Mouse (Mus musculus) left cerebral cortex, adult 18-20 months (tissue): ENCODE measurements around the gene Paqr7. TPM values are rescaled to one million over a fixed set of nuclear protein-coding genes. Genes with fewer than 3 reads are reported as not detected.
"Not testable (repeated sequence)": the region's sequence is repeated elsewhere in the genome, so short reads cannot be mapped to it uniquely, and the experiment has no call there.

Experiments
- DNase-seq, 2 experiments: peaks; one replicate each; pipeline ENCODE4 v3.0.0; 2021 to 2022; ENCODE audit warnings: low spot score in 2 of 2, mixed read lengths in 1 of 2
- total RNA-seq, 2 experiments: library from RNA; stranded (reverse); gene quantifications; 2 replicates each; pipeline ENCODE4 v1.2.3; 2021

Gene Paqr7
- total RNA-seq, 2 experiments from 2014 or later, result 63.5 to 70.1 TPM

DNA sequence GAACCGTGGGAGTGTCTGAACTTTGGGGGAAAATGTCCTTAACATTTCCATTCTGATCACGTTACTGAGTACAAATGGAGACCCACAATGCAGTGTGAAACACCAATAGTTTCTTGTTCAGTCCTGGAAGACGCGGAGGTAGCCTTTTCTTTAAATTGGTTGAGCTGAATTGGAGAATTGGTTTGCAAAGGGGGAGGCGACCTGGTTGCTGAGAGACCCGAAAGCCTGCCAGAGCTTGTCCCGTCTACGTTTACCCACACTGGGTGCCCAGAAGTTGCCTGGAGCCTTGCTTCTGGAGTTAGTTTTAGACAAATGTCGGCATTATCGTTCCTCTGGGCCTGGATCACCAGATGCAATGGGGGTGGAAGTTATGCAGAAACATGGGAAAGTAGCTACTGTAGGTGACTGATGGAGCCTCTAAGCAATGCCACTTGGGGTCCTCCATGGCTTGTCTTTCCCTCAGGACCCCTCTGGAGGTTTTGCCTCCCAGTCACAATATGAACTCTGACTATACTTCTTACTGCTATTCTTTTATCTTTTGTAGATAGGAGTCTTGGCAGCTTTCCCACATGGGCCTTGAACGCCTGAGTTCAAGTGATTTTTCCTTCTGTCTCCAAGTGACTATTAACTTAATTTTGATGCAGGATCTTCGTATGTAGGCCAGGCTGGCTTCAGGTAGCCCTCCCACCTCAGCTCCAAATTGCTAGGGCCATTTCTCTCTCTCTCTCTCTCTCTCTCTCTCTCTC, 1.7 kb downstream of the Paqr7 start:
- DNase-seq, result peak in 1 of 2 experiments; percentile 40

DNA sequence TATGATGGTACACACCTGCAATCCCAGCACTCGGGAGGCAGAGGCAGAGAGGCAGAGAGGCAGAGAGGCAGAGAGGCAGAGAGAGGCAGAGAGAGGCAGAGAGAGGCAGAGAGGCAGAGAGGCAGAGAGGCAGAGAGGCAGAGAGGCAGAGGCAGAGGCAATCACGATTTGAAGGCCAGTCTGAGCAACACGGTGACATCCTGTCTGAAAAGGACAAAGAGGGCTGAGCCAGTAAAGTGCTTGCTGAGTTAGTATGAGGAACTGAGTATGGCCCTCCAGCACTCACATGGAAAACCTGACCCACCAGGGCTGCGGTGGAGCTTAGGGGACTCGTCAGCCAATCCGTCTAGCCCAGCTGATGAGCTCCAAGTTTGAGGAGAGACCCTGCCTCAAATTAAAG, 2.5 kb downstream of the Paqr7 start:
- DNase-seq, result not testable (repeated sequence)

DNA sequence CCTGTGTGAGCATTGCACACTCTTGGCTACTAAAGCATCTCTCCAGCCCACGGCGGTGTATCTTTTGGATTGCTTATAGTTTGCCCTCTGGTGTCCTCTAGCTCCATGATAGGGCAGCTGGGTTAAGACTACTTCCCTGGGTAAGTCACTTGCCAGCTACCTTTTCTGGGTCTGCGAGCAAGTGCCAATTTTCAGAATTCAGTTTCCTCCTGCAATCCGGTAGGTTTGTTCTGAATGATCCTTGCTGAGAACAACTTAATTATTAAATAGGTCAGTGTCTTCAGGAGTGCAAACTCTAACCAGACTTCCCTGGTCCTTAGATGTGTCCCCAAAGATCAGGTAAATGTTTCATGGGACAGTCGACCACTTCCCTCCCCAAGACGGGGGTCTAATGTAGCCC, 4.6 kb downstream of the Paqr7 start:
- DNase-seq, result no peak

DNA sequence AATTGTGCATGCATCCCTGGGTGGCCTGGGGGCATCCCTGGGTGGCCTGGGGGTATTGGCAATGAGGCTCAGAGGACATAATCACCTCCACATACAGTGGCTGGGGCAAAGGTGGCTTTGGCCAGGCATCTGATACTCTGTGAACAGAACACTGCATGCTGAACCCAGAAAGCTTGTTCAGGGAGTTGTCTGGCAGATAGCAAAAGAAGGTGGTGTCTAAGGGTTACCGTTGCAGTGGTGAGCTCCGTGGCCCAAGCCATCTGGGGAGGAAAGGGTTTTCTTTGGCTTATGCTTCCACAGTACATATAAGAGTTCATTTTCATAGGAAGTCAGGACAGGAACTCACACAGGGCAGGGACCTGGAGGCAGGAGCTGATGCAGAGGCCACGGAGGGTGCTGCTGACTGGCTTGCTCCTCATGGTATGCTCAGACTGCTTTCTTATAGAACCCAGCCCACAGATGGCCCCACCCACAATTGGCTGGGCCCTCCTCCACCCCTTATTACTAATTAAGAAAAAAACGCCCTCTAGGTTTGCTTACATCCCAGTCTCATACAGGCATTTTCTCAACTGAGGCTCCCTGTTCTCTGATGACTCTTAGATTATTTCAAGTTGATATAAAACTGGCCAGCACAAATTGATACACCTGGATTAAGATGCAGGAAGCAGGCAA, 7.3 kb downstream of the Paqr7 start:
- DNase-seq, result no peak

DNA sequence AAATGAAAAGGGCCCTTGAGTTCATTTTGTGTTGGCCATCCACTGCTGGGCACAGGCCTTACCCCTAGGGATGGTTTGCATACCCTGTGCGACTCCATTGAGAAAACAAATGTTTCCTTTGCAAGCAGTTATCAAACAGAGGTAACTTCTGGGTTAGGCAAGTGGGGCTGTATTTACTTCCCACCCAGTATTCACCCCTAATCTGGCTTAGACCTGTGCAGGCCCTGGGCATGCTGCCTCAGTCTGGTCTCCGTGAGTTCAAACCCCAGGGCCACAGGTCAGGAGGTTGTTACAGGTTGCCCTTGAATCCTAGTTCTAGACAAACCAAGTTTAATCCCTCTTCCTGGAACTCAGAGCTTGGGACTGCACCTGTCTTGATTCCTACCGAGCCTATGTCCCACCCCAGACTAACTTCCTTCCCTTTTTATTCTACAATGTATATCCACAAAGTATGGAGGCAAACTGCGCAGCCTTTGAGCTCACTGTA, 8.8 kb downstream of the Paqr7 start:
- DNase-seq, result no peak

DNA sequence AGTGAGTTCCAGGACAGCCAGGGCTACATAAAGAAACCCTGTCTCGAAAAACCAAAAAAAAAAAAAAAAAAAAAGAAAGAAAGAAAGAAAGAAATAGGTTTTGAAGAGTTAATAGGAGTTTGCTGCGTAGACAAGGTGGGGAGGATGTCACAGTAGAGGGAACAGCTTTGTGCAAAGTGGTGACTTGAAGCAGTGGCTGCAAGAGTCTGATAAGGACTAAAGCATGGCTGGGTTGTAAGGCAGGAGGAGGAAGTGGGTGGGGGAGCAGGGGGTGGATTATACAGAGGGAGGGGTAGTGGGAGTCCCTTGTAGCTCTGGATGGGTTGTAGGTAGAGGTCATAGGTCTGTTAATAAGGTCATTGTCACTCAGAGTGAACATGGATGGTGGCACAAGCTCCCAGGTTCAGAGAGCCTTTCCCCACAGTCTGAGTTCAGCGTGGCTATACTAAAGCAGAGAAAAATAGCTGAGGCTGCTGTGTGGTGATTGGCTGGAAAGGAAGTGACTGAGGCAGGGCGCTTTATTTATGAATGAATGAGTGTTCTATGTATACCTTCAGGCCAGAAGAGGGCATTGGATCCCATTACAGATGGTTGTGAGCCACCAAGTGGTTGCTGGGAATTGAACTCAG, 9.6 kb downstream of the Paqr7 start:
- no peak for DNase-seq

DNA sequence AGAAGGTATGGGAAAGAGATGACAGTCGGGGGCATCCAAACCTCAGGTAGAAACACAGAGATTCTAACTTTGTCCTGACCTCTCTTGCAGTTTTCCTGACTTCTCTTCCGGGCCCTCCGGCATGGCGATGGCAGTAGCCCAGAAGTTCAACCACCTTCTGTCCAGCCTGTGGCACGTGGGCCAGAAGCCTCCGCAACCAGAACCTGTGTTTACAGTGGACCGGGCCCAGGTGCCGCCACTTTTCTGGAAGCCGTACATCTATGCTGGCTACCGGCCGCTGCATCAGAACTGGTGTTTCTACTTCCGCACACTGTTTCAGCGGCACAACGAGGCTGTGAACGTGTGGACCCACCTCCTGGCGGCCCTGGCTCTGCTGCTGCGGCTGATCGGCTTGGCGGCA, 10.2 kb downstream of the Paqr7 start:
- no peak for DNase-seq

DNA sequence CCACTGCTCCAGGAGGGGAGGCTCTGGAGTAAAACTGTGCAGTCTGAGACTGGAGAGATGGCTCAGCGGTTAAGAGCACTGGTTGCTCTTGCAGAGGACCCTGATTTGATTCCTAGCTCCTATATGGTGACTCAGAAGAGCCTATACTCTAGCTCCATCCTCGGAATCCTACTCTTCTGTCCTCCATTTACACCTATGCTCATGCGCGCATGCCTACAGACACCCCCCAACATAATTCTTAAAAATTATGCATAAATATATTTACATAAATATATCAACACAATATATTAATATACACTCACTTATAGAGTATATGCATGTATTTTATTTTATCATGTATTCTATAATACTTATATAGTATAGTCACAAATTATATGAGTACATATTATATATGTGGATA, 13.9 kb downstream of the Paqr7 start:
- DNase-seq, result no peak

DNA sequence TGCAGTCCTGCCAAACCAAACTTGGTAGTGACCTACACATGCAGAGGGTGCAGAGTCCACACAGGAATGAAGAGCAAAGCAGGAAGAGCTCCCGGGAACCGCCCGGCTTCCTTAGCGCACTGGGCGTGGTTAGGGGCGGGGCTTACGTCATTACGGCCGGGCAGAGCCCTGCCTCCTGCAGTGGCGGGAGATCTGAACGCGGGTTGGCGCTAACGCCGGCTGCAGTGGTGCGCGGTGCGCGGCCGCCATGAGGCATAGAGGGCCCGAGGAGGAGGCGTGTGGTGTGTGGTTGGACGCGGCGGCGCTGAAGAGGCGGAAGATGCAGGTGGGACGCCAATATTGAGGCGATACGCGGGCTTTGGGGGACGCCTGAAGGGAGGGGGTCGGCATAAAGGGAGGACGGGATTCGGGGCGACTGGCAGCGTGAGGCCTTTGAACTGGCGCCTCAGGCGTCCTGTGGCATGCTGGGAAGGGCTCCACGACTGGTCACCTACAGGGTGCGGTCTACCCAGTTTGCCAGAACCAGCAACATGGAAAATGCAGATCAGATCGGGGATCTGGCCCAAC, 14.4 kb downstream of the Paqr7 start, which contains the start of gene Aunip:
Gene Aunip (plus strand): TSS at position 155 of the 567 bp plus-strand sequence.
- peak; percentile 84 to 86 for DNase-seq

DNA sequence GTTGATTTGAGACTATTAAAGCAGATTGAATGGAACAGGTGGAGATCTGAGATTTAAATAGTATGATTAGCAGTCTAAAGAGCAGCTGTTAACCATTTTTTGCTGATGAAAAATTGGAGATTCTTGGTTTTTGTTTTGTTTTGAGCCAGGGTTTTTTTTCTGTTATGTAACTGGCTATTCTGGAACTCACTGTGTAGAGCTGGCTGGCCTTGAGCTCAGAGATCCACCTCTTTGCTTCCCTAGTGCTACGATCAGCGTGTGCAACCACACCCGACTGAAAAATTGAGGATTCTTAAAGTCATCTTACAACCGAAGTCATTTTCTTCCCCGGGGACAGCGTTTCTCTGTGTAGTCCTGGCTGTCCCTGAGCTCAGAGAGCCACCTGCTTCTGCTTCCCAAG, 15.2 kb downstream of the Paqr7 start:
- no peak for DNase-seq

DNA sequence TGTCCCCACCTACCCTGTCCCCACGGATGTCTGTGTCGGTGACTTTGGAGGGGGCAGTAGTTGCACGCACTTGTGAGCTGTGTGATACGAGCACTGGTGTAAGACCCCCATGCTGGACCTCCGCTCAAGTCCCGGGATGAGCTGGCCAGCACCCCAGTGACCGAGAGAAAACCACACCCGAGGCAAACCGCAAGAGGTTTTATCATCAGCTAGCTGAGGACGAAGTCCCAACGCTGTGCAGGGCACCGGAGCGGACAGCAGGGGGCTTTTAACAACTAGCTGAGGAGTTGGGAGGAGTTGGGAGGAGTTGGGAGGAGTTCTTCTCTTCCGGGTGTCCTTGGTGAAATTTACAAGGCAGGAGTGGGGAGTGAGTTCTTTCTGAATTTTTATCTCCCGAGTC, 16.3 kb downstream of the Paqr7 start:
- DNase-seq, result peak; percentile 39 to 47

DNA sequence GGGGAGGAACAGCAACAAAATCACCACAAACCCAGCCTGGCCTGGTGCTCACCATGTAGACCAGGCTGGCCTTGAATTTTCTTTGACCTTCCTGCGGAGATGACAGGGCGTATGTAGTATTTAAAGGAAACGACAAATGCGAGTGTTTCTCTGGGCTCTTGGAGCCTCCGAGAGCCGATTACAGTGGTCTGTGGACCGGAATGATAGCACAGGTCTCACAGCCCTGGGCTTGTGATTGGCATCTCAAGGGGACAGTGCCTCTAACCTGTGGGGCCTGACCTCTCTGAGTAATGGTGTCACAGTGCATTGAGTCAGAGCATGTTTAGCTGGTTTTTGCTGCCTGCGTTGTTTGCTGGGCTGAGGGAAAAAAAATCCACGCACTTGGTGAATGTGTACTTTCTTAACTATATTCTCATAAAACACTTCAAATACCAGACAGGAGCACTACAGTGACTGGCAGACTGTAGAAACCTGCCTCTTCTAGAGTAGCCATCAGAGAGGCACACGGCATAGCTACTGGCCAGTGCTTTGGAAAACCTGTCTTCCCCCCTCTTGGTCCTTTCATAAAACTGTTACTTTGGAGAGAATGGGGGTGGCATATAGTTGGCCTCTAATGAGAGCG, 17.9 kb downstream of the Paqr7 start:
- DNase-seq, result no peak

DNA sequence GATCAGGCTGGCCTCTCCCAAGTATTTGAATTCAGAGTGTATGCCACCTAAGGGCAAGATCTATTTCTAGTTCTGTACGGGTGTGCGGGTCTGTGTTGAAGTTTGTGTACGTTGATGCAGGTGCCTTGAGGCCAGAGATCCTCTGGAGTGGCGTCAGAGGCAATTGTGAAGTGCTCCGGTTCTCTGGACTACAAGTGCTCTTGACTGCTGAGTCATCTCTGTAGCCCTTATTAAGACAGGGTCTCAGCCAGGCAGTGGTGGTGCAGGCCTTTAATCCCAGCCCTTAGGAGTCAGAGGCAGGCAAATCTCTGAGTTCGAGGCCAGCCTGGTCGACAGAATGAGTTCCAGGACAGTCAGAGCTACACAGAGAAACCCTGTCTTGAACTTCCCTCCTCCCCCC, 19.1 kb downstream of the Paqr7 start:
- DNase-seq, result no peak

DNA sequence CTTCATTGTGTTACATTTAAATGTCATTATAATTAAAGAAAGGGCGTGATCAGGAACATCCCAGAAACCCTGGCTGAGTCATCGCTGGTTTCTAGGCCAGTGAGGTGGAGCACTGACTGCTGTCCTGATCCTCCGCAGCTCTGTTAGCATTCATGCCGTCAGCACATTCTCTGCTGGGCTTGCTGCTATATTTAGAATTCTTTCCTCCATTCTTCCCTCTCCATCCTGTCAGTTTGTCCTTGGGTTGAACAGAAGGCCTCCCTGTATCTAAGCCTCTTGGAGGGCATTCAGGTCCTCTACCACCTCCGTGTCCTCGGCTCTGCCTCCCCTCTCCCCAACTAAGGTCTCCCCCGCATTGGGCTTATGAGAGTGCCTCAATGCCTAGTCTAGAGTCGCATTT, 20.5 kb downstream of the Paqr7 start:
- DNase-seq, result peak; percentile 43 to 49

DNA sequence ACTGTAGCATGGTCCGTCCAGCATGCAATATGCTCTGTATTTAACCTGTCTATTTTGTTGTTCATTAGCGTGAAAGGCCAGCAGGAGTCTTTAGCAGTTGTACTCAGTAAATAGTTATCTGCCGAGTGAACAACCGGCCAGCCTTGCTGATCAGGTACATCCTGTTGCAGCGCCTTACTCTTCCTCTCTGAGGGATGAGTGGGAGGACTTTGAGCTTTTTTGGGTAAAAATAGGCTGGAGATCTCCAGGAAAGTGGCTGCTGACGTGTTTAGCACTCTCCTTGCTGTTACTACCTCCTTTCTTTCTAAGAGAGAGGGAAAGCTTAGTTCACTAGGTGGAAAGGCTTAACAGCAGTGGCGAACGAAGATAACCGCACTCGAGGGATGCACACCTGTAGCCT, 21.2 kb downstream of the Paqr7 start:
- DNase-seq, result peak in 1 of 2 experiments; percentile 43

DNA sequence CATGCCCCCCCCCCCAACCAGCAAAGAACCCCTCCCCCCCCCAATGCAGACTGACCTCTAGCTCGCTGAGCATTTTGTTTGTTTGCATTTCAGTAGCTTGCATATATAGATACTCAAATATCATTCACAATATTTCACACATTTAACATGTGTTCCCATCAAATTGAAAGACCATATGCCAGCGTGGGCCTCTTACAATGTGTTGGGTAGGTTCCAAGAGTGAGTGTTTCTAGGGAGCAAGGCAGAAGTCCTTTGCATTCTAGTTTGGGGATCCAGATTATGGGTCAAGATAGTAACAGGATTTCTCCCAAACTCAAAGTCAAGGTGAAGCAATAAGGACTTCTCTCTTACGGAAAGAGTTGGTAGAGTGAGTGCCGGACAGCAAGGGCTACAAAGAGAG, 22.0 kb downstream of the Paqr7 start:
- DNase-seq, result no peak

DNA sequence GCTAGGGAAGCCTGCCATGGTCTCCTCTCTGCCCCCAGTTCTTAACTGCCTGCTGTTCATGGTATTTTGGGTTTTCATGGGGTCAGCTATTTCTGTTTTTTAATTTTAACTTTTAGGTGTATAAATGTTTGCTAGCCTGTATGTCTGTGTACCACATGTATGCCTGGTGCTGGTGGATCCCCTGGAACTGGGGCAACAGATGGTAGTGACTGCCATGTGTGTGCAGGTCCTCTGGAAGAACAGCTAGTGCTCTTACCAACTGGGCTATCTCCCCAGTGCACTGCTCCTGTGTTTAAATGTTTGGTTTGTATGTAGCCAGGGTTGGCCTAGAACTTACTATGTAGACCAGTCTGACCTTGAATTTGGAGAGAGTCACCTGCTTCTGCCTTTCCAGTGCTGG, 22.8 kb downstream of the Paqr7 start:
- DNase-seq, result no peak

DNA sequence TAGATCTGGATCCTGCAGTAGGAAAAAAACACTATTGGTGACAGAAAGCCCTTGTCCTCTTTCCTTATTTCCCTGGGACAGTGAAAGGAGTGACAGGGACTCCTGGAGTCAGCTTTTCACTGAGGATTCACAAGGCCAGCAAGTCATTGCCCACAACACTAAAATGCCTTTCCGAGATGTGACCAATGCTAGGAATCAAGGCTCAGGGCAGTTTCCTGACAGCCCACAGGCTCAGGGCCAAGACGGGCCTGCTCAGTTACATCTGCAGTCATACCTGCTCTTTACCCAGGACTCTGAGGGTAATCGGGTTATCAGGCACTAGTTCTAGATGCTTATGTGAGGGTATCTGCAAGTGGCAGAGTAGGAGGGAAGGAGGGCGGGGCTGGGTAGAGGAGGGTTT, 26.9 kb downstream of the Paqr7 start:
- no peak for DNase-seq

DNA sequence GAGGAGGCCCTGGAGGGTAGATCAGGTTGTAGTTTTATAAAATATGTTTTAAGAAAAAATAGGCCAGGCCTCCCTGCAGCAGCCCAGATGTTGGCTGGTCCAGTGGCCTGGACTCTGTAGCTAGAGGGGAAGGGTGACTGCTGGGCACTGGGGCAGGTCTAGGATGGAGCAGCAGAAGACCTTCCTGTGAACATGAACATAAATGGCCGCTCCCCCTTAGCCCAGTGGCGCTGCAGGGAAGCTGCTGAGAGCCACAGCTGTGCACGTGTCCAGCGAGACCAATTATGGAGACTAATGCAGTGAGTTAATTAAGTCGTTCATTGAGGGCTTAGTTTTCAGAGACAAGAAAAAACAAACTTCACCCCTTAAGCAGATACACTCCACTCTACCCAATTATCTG, 29.3 kb downstream of the Paqr7 start:
- DNase-seq, result no peak

DNA sequence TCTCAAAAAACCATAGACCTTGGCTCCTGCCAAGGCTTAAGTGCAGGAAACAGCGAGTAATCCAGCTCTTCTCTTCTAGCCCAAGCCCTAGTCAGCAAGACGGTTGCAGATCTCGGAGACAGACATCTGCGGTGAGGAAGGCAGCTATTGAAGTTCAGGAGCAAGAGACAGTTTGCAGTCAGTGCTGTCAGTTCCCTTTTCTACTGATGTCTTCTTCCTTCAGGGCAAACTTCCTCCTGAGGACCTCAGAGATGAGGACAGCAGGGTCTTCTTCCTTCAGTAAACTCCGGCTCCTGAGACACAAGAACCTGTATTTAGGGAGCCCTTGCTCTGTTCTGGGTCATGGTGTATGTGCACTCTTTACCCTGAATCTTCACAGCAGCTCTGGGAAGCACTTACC, 29.7 kb downstream of the Paqr7 start:
- DNase-seq, result no peak

DNA sequence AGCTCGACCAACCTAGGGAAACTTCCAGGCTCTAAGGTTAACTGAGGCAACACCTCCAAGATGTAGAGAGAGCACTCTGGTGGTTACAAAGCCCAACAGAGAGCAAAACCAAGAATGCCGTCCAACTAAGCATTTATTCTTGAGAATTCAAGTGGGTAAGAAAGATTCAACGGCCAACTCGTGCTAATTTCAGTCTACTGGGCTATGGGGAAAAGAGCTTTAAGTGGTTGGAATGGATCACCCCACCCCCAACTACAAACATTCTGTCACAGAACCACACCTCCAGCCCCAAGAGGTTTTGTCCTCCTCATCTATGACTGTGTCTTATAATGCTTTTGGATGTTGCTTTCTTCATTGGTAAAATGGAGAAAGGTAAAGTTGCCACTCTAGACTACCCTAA, 36.4 kb downstream of the Paqr7 start:
- DNase-seq, result no peak
